Mouse (Mus musculus): ENCODE results near the gene P3h4. TPM values are rescaled to one million over a fixed set of nuclear protein-coding genes. Genes with fewer than 3 reads are reported as not detected.

The P3h4 gene
- polyA plus RNA-seq, 1 experiment from 2014 or later, result 58.1 TPM

GRCm38 (mm10) chr11:100437901-100438300 lies 23.3 kb upstream of the P3h4 start:
- Histone ChIP-seq H3K9me3 (ENCODE audit: control insufficient read depth, low read length) (no peaks in the 10 kb centered on the region), H3K27ac (replicated peaks in 1 of 2; ENCODE audit: control insufficient read depth in 1 of 2, insufficient read depth in 1 of 2, low read depth in 2 of 2, low read length in 2 of 2) (no peak overlapping the region), H3K36me3 (ENCODE audit: control insufficient read depth, insufficient read depth, low read length) (peaks cover 40% of the 10 kb centered on the region), H3K4me2 (ENCODE audit: low read length) (no peak overlapping the region), H3K27me3 (ENCODE audit: control insufficient read depth, insufficient read depth, low read length) (no peaks in the 10 kb centered on the region), H3K4me1 (ENCODE audit: control insufficient read depth in 2 of 2, insufficient read depth in 2 of 2, low read length in 2 of 2) (peaks cover 3 to 9% of the 10 kb centered on the region in 2 experiments), H3K9ac (ENCODE audit: low read length) (no peak overlapping the region), H3K4me3 (ENCODE audit: control insufficient read depth in 1 of 2, insufficient read depth in 1 of 2, low read depth in 1 of 2, low read length in 2 of 2) (no peak overlapping the region)
- WGBS, result 91% methylated on average over 1 of the region's 1 CpGs
- no peak for ATAC-seq (ENCODE audit: insufficient number of reproducible peaks, insufficient read depth, low FRiP score, low read depth)

GRCm38 (mm10) chr11:100435678-100436246 lies 21.1 kb upstream of the P3h4 start:
- no peak overlapping the region for H3K27ac ChIP-seq (replicated peaks in 1 of 2; ENCODE audit: control insufficient read depth in 1 of 2, insufficient read depth in 1 of 2, low read depth in 2 of 2, low read length in 2 of 2)
- no peaks in the 10 kb centered on the region for H3K9me3 ChIP-seq (ENCODE audit: control insufficient read depth, low read length)
- WGBS, result 82% methylated on average over 9 of the region's 9 CpGs
- H3K36me3 ChIP-seq (ENCODE audit: control insufficient read depth, insufficient read depth, low read length), result peaks cover 49% of the 10 kb centered on the region
- H3K9ac ChIP-seq (ENCODE audit: low read length), result no peak overlapping the region
- H3K4me3 ChIP-seq (ENCODE audit: control insufficient read depth in 1 of 2, insufficient read depth in 1 of 2, low read depth in 1 of 2, low read length in 2 of 2), result no peak overlapping the region
- H3K27me3 ChIP-seq (ENCODE audit: control insufficient read depth, insufficient read depth, low read length), result no peaks in the 10 kb centered on the region
- no peak overlapping the region for H3K4me2 ChIP-seq (ENCODE audit: low read length)
- no peak for ATAC-seq (ENCODE audit: insufficient number of reproducible peaks, insufficient read depth, low FRiP score, low read depth)
- H3K4me1 ChIP-seq (ENCODE audit: control insufficient read depth in 2 of 2, insufficient read depth in 2 of 2, low read length in 2 of 2), result peaks cover 12 to 18% of the 10 kb centered on the region in 2 experiments

GRCm38 (mm10) chr11:100432002-100432401 lies 17.4 kb upstream of the P3h4 start:
- WGBS, result 70% methylated on average over 5 of the region's 5 CpGs
- Histone ChIP-seq H3K27me3 (ENCODE audit: control insufficient read depth, insufficient read depth, low read length) (no peaks in the 10 kb centered on the region), H3K9ac (ENCODE audit: low read length) (no peak overlapping the region), H3K27ac (replicated peaks in 1 of 2; ENCODE audit: control insufficient read depth in 1 of 2, insufficient read depth in 1 of 2, low read depth in 2 of 2, low read length in 2 of 2) (no peak overlapping the region), H3K36me3 (ENCODE audit: control insufficient read depth, insufficient read depth, low read length) (peaks cover 57% of the 10 kb centered on the region), H3K4me2 (ENCODE audit: low read length) (no peak overlapping the region), H3K4me1 (ENCODE audit: control insufficient read depth in 2 of 2, insufficient read depth in 2 of 2, low read length in 2 of 2) (peaks cover 34% of the 10 kb centered on the region in 2 experiments), H3K4me3 (ENCODE audit: control insufficient read depth in 1 of 2, insufficient read depth in 1 of 2, low read depth in 1 of 2, low read length in 2 of 2) (no peak overlapping the region), H3K9me3 (ENCODE audit: control insufficient read depth, low read length) (no peaks in the 10 kb centered on the region)
- no peak for ATAC-seq (ENCODE audit: insufficient number of reproducible peaks, insufficient read depth, low FRiP score, low read depth)

- Histone ChIP-seq H3K27me3 (ENCODE audit: control insufficient read depth, insufficient read depth, low read length) (no peaks in the 10 kb centered on the region), H3K4me3 (ENCODE audit: control insufficient read depth in 1 of 2, insufficient read depth in 1 of 2, low read depth in 1 of 2, low read length in 2 of 2) (no peak overlapping the region), H3K4me1 (ENCODE audit: control insufficient read depth in 2 of 2, insufficient read depth in 2 of 2, low read length in 2 of 2) (peaks cover 39 to 42% of the 10 kb centered on the region in 2 experiments), H3K27ac (replicated peaks in 1 of 2; ENCODE audit: control insufficient read depth in 1 of 2, insufficient read depth in 1 of 2, low read depth in 2 of 2, low read length in 2 of 2) (peak overlapping the region; percentile 52 to 79), H3K4me2 (ENCODE audit: low read length) (no peak overlapping the region), H3K9me3 (ENCODE audit: control insufficient read depth, low read length) (no peaks in the 10 kb centered on the region), H3K9ac (ENCODE audit: low read length) (peak overlapping the region; percentile 18; the same call in 1 of the 2 replicates), H3K36me3 (ENCODE audit: control insufficient read depth, insufficient read depth, low read length) (peaks cover 45% of the 10 kb centered on the region)
- 35% methylated on average over 7 of the region's 7 CpGs for WGBS
- peak; percentile 14; the same call in 1 of the 2 replicates for ATAC-seq (ENCODE audit: insufficient number of reproducible peaks, insufficient read depth, low FRiP score, low read depth)
Observed at GRCm38 (mm10) chr11:100430052-100430451, 15.4 kb upstream of the P3h4 start.

GRCm38 (mm10) chr11:100428612-100429199 lies 14.1 kb upstream of the P3h4 start:
- H3K36me3 ChIP-seq (ENCODE audit: control insufficient read depth, insufficient read depth, low read length), result peaks cover 48% of the 10 kb centered on the region
- H3K9ac ChIP-seq (ENCODE audit: low read length), result peak overlapping the region; percentile 18; the same call in 1 of the 2 replicates
- H3K9me3 ChIP-seq (ENCODE audit: control insufficient read depth, low read length), result no peaks in the 10 kb centered on the region
- H3K27me3 ChIP-seq (ENCODE audit: control insufficient read depth, insufficient read depth, low read length), result no peaks in the 10 kb centered on the region
- WGBS, result 14% methylated on average over 9 of the region's 9 CpGs
- ATAC-seq (ENCODE audit: insufficient number of reproducible peaks, insufficient read depth, low FRiP score, low read depth), result peak; percentile 28; the same call in 1 of the 2 replicates
- peaks cover 39 to 42% of the 10 kb centered on the region in 2 experiments for H3K4me1 ChIP-seq (ENCODE audit: control insufficient read depth in 2 of 2, insufficient read depth in 2 of 2, low read length in 2 of 2)
- H3K27ac ChIP-seq (replicated peaks in 1 of 2; ENCODE audit: control insufficient read depth in 1 of 2, insufficient read depth in 1 of 2, low read depth in 2 of 2, low read length in 2 of 2), result peak overlapping the region; percentile 72 to 79
- no peak overlapping the region for H3K4me3 ChIP-seq (ENCODE audit: control insufficient read depth in 1 of 2, insufficient read depth in 1 of 2, low read depth in 1 of 2, low read length in 2 of 2)
- H3K4me2 ChIP-seq (ENCODE audit: low read length), result no peak overlapping the region

GRCm38 (mm10) chr11:100426820-100427219 lies 12.2 kb upstream of the P3h4 start:
- Histone ChIP-seq H3K9ac (ENCODE audit: low read length) (no peak overlapping the region), H3K27me3 (ENCODE audit: control insufficient read depth, insufficient read depth, low read length) (no peaks in the 10 kb centered on the region), H3K36me3 (ENCODE audit: control insufficient read depth, insufficient read depth, low read length) (peaks cover 55% of the 10 kb centered on the region), H3K27ac (replicated peaks in 1 of 2; ENCODE audit: control insufficient read depth in 1 of 2, insufficient read depth in 1 of 2, low read depth in 2 of 2, low read length in 2 of 2) (no peak overlapping the region), H3K4me2 (ENCODE audit: low read length) (no peak overlapping the region), H3K4me3 (ENCODE audit: control insufficient read depth in 1 of 2, insufficient read depth in 1 of 2, low read depth in 1 of 2, low read length in 2 of 2) (no peak overlapping the region), H3K4me1 (ENCODE audit: control insufficient read depth in 2 of 2, insufficient read depth in 2 of 2, low read length in 2 of 2) (peaks cover 35 to 37% of the 10 kb centered on the region in 2 experiments), H3K9me3 (ENCODE audit: control insufficient read depth, low read length) (no peaks in the 10 kb centered on the region)
- no peak for ATAC-seq (ENCODE audit: insufficient number of reproducible peaks, insufficient read depth, low FRiP score, low read depth)
- WGBS, result 64% methylated on average over 3 of the region's 3 CpGs

GRCm38 (mm10) chr11:100425851-100426250 lies 11.2 kb upstream of the P3h4 start:
- H3K4me3 ChIP-seq (ENCODE audit: control insufficient read depth in 1 of 2, insufficient read depth in 1 of 2, low read depth in 1 of 2, low read length in 2 of 2), result no peak overlapping the region
- H3K4me1 ChIP-seq (ENCODE audit: control insufficient read depth in 2 of 2, insufficient read depth in 2 of 2, low read length in 2 of 2), result peaks cover 31 to 34% of the 10 kb centered on the region in 2 experiments
- WGBS, result 12% methylated on average over 7 of the region's 7 CpGs
- H3K36me3 ChIP-seq (ENCODE audit: control insufficient read depth, insufficient read depth, low read length), result peaks cover 61% of the 10 kb centered on the region
- no peaks in the 10 kb centered on the region for H3K27me3 ChIP-seq (ENCODE audit: control insufficient read depth, insufficient read depth, low read length)
- H3K9me3 ChIP-seq (ENCODE audit: control insufficient read depth, low read length), result no peaks in the 10 kb centered on the region
- no peak overlapping the region for H3K4me2 ChIP-seq (ENCODE audit: low read length)
- no peak for ATAC-seq (ENCODE audit: insufficient number of reproducible peaks, insufficient read depth, low FRiP score, low read depth)
- H3K9ac ChIP-seq (ENCODE audit: low read length), result peak overlapping the region; percentile 17; the same call in 1 of the 2 replicates
- H3K27ac ChIP-seq (replicated peaks in 1 of 2; ENCODE audit: control insufficient read depth in 1 of 2, insufficient read depth in 1 of 2, low read depth in 2 of 2, low read length in 2 of 2), result no peak overlapping the region

Measured in heart, embryonic 14.5 days (tissue).